ENCODE assay signal across 34 mouse cellular contexts in genomic region chr13:43580661-43581060, GRCm38 (mm10). TPM values are rescaled to one million over a fixed set of nuclear protein-coding genes. Genes with fewer than 3 reads are reported as not detected.
"Had no signal": no experiment of that assay in that cellular context is flagged by ENCODE, and none has a peak within 500 bp of the region (broad histone marks: within the 10 kb centered on the region; RNA-seq: fewer than 3 reads in every experiment).

No protein-coding gene starts in this region.

- H3K27ac ChIP-seq: limb, embryonic 10.5 days; limb, embryonic 12.5 days; limb, embryonic 13.5 days; limb, embryonic 15.5 days; liver, embryonic 12.5 days; liver, embryonic 13.5 days; liver, embryonic 14.5 days; liver, embryonic 15.5 days; lung, embryonic 15.5 days; macrophage; midbrain, embryonic 10.5 days; midbrain, embryonic 12.5 days; midbrain, embryonic 13.5 days; midbrain, embryonic 15.5 days; neural tube, embryonic 12.5 days had no signal

- H3K4me3 ChIP-seq: limb, embryonic 10.5 days; limb, embryonic 12.5 days; limb, embryonic 13.5 days; limb, embryonic 15.5 days; liver, embryonic 12.5 days; liver, embryonic 13.5 days; liver, embryonic 15.5 days; lung, embryonic 15.5 days; megakaryocyte, embryonic 14.5 days; midbrain, embryonic 10.5 days; midbrain, embryonic 12.5 days; midbrain, embryonic 13.5 days; midbrain, embryonic 15.5 days; myocyte; neural tube, embryonic 12.5 days had no signal

- H3K9me3 ChIP-seq: limb, embryonic 10.5 days; limb, embryonic 12.5 days; limb, embryonic 13.5 days; limb, embryonic 15.5 days; liver, embryonic 12.5 days; liver, embryonic 13.5 days; liver, embryonic 15.5 days; lung, embryonic 15.5 days; midbrain, embryonic 10.5 days; midbrain, embryonic 12.5 days; midbrain, embryonic 13.5 days; midbrain, embryonic 15.5 days; neural tube, embryonic 12.5 days had no signal

- H3K27me3 ChIP-seq: limb, embryonic 12.5 days; limb, embryonic 13.5 days; limb, embryonic 15.5 days; liver, embryonic 12.5 days; liver, embryonic 13.5 days; liver, embryonic 15.5 days; lung, embryonic 15.5 days; midbrain, embryonic 12.5 days; midbrain, embryonic 13.5 days; midbrain, embryonic 15.5 days; neural tube, embryonic 12.5 days had no signal

- H3K4me1 ChIP-seq: liver, embryonic 12.5 days; liver, embryonic 13.5 days; liver, embryonic 15.5 days; lung, embryonic 15.5 days; midbrain, embryonic 13.5 days; neural tube, embryonic 12.5 days had no signal

- DNase-seq: left cerebral cortex, postnatal 4 days; liver; liver, embryonic 13.5 days; liver, postnatal 0 days; lung, adult 18-20 months; lung, adult 2 months; lung, embryonic 14.5 days; lung, postnatal 10 days; lung, postnatal 14 days; lung, postnatal 36 days; lung, postnatal 4 days; midbrain, embryonic 14.5 days had no signal

- H3K36me3 ChIP-seq: limb, embryonic 10.5 days; limb, embryonic 12.5 days; limb, embryonic 13.5 days; limb, embryonic 15.5 days; liver, embryonic 12.5 days; liver, embryonic 13.5 days; liver, embryonic 15.5 days; lung, embryonic 15.5 days; midbrain, embryonic 10.5 days; midbrain, embryonic 12.5 days; midbrain, embryonic 13.5 days; midbrain, embryonic 15.5 days; neural tube, embryonic 12.5 days had no signal

RNA-seq across cellular contexts. Expression of gene Rnf182, which starts 34.8 kb away (rescaled TPM):
- total RNA-seq: liver, adult 2 months; megakaryocyte progenitor cell, adult 5-6 weeks; megakaryocyte, adult 5-6 weeks; megakaryocyte-erythroid progenitor cell, adult 5-6 weeks; monocyte, adult 5-6 weeks had no signal
- polyA plus RNA-seq: liver, adult 2 months; liver, embryonic 15.5 days; liver, embryonic 16.5 days; liver, postnatal 0 days; macrophage; myocyte had no signal
